Mouse (Mus musculus) liver, embryonic 14.5 days (tissue): Measurements from ENCODE around the gene Fry. TPM values are rescaled to one million over a fixed set of nuclear protein-coding genes. Genes with fewer than 3 reads are reported as not detected.

Experiments used
- ATAC-seq: fragments of 200-750 bp; cut with Nextera tagmentation; 2 replicates; pipeline ENCODE4 v1.8.0; 2017; ENCODE audit warnings: moderate number of reproducible peaks, mild to moderate bottlenecking, moderate library complexity; ENCODE audit not compliant: insufficient read depth
- DNase-seq, 3 experiments: peaks; one replicate each; pipeline ENCODE4 v3.0.0-alpha.2; 2012 to 2013; ENCODE audit warnings: low read depth in 3 of 3, low spot score in 3 of 3
- H3K27ac ChIP-seq: fragments of 300-500 bp; sonication (generic); 2 replicates; pipeline ENCODE4 v1.5.1; 2014; ENCODE audit warnings: moderate library complexity, mild to moderate bottlenecking, control low read depth, inconsistent platforms
- H3K27me3 ChIP-seq: fragments of 300-500 bp; sonication (generic); 2 replicates; pipeline ENCODE4 v1.6.1; 2014; ENCODE audit warnings: mild to moderate bottlenecking, low read length, moderate library complexity; ENCODE audit not compliant: control insufficient read depth, insufficient read depth
- H3K36me3 ChIP-seq: fragments of 300-500 bp; sonication (generic); replicated peaks from 2 replicates; pipeline ENCODE4 v1.6.1; 2014; ENCODE audit warnings: low read depth; ENCODE audit not compliant: control insufficient read depth, insufficient read depth
- H3K4me1 ChIP-seq, 2 experiments: fragments of 200-500 bp in 1 of 2; fragments of 300-500 bp in 1 of 2; sonication (generic) in 1 of 2; replicated peaks; 2 replicates each; pipeline ENCODE4 v1.6.1; 2012 to 2014; ENCODE audit warnings: antibody characterized with exemption in 1 of 2, inconsistent platforms in 1 of 2, low read length in 1 of 2; ENCODE audit not compliant: control insufficient read depth in 2 of 2, insufficient read depth in 2 of 2
- H3K4me2 ChIP-seq: fragments of 300-500 bp; sonication (generic); 2 replicates; pipeline ENCODE4 v1.6.1; 2014; ENCODE audit warnings: low read depth, mild to moderate bottlenecking, control low read depth, moderate library complexity
- H3K4me3 ChIP-seq, 2 experiments: fragments of 200-500 bp in 1 of 2; fragments of 300-500 bp in 1 of 2; sonication (generic) in 1 of 2; 2 replicates each; pipeline ENCODE4 v1.5.1; 2012 to 2014; ENCODE audit warnings: low read depth in 2 of 2, low read length in 2 of 2, mild to moderate bottlenecking in 2 of 2, control low read depth in 1 of 2, inconsistent platforms in 1 of 2, moderate library complexity in 1 of 2; ENCODE audit not compliant: insufficient read depth in 1 of 2
- H3K9ac ChIP-seq: fragments of 300-500 bp; sonication (generic); replicated peaks from 2 replicates; pipeline ENCODE4 v1.6.1; 2014; ENCODE audit warnings: mild to moderate bottlenecking, control low read depth, moderate library complexity
- H3K9me3 ChIP-seq: fragments of 300-500 bp; sonication (generic); 2 replicates; pipeline ENCODE4 v1.6.1; 2016; ENCODE audit warnings: low read length, mixed read lengths; ENCODE audit not compliant: control insufficient read depth
- CTCF ChIP-seq: IDR thresholded peaks from 2 replicates; pipeline ENCODE4 v1.5.1; 2016; ENCODE audit warnings: antibody characterized with exemption, low read depth, control low read depth
- EP300 ChIP-seq: IDR thresholded peaks from 2 replicates; pipeline ENCODE4 v1.6.1; 2016; ENCODE audit warnings: antibody characterized with exemption, low read depth
- WGBS: fragments of 180-500 bp; shearing (Covaris S2); extraction: QIAGEN DNeasy Blood & Tissue Kit; methylation state at CpG from one replicate; pipeline ENCODE4 v1.1.7; 2014; ENCODE audit not compliant: insufficient replicate concordance; 5-methylcytosine and 5-hydroxymethylcytosine counted together
- polyA plus RNA-seq, 2 experiments: library from polyadenylated mRNA; depleted of rRNA in 1 of 2; stranded (reverse) in 1 of 2; unstranded in 1 of 2; fragments of >200 nt; fragmentation: Nextera tagmentation in 1 of 2; extraction: Ambion mirVana in 1 of 2; gene quantifications; 2 replicates each; pipeline versions ENCODE4 v1.2.1 to v1.2.3; 2012 to 2014

The Fry gene
- polyA plus RNA-seq, 2 experiments, result 1.4 to 1.9 TPM

DNA sequence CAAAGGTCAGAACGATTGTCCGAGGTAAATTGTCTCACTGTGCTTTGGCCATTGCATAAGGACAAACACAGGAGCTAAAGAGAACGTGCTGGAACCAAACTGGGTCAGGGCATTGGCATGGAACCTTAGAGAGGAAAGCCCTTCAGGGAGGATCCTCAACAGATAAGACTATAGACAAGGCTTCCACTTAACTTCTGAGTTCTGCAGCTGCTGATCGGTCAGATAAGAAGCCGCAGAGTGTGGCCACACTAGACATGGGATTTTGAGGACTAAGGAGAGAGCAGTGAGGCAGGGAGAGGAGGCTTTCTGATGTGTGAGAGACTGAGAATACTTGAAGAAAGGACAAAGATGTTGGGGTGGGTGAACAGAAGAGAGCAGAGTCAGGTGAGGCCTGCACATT, 214.4 kb downstream of the Fry start:
- Histone ChIP-seq H3K4me2 (no peak overlapping the region), H3K27me3 (no peaks in the 10 kb centered on the region), H3K4me1 (peaks cover 0 to 6% of the 10 kb centered on the region in 2 experiments; a peak in 2 of 4 replicates), H3K36me3 (no peaks in the 10 kb centered on the region), H3K9me3 (no peaks in the 10 kb centered on the region), H3K4me3 (no peak overlapping the region), H3K27ac (no peak overlapping the region), H3K9ac (no peak overlapping the region)
- DNase-seq, result no peak
- 11% methylated on average over 5 of the region's 5 CpGs for WGBS
- ATAC-seq, result peak; percentile 40; the same call in 1 of the 2 replicates
- no peak for TF ChIP-seq EP300
- no peak for TF ChIP-seq CTCF

GRCm38 (mm10) chr5:150333328-150333731, 214.9 kb downstream of the Fry start:
- H3K36me3 ChIP-seq, result no peaks in the 10 kb centered on the region
- H3K4me1 ChIP-seq, result peaks cover 0 to 6% of the 10 kb centered on the region in 2 experiments; a peak in 2 of 4 replicates
- H3K9me3 ChIP-seq, result no peaks in the 10 kb centered on the region
- peak overlapping the region; percentile 11 for H3K4me2 ChIP-seq
- no peak for TF ChIP-seq CTCF
- no peak for TF ChIP-seq EP300
- DNase-seq (no peak), ATAC-seq (peak; percentile 56; the same call in 1 of the 2 replicates)
- 43% methylated on average over 10 of the region's 10 CpGs for WGBS
- H3K27me3 ChIP-seq, result no peaks in the 10 kb centered on the region
- H3K4me3 ChIP-seq, result no peak overlapping the region
- no peak overlapping the region for H3K9ac ChIP-seq
- no peak overlapping the region for H3K27ac ChIP-seq

DNA sequence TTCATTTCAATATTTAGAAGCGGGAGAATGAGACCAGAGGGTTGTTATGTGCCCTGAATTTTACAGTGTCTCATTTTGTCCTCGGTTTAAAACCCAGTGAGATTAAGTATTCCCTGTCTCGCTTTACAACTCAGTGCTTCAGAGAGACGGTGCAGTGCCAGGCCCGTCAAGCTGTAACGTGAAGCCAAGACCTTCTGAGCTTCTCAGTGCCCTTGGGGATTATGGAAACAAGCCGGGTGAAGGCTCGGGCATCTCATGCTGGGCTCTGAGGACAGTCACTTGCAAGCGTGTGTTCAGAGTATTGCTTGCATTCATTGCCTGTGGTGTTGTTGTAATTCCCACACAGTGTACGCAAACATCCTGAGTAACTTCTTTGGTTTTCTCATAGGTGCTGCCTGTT, 218.0 kb downstream of the Fry start:
- Histone ChIP-seq H3K36me3 (no peaks in the 10 kb centered on the region), H3K4me3 (no peak overlapping the region), H3K4me2 (no peak overlapping the region), H3K9me3 (no peaks in the 10 kb centered on the region), H3K27me3 (no peaks in the 10 kb centered on the region), H3K4me1 (peaks cover 0 to 6% of the 10 kb centered on the region in 2 experiments; a peak in 2 of 4 replicates), H3K9ac (no peak overlapping the region), H3K27ac (no peak overlapping the region)
- ATAC-seq (no peak), DNase-seq (no peak)
- WGBS, result 72% methylated on average over 10 of the region's 10 CpGs
- no peak for TF ChIP-seq EP300
- TF ChIP-seq CTCF, result no peak

DNA sequence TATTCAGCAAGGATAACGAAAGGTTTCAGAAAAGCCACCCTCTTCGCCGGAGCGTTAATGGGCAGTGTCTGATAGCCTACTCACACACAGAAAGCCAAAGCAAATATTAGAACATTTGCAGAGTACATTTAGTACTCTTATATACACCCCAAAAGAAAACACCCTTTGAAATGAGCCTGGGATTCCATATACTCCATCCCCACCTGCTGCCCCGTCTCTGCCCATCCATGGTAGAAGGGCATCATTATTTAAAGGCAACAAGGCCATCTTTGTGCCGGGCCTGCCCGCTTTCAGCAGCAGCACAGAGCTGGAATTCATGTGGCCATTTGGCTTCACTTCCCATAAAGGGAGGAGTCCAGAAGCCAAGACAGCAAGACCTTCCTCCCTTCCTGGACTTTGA, 219.3 kb downstream of the Fry start:
- Histone ChIP-seq H3K27me3 (no peaks in the 10 kb centered on the region), H3K9ac (no peak overlapping the region), H3K36me3 (no peaks in the 10 kb centered on the region), H3K9me3 (no peaks in the 10 kb centered on the region), H3K4me2 (no peak overlapping the region), H3K27ac (no peak overlapping the region), H3K4me3 (no peak overlapping the region), H3K4me1 (peaks cover 0 to 6% of the 10 kb centered on the region in 2 experiments; a peak in 2 of 4 replicates)
- DNase-seq, result no peak
- 75% methylated on average over 7 of the region's 7 CpGs for WGBS
- TF ChIP-seq EP300 (no peak), CTCF (no peak)
- no peak for ATAC-seq

GRCm38 (mm10) chr5:150340944-150341343, 222.5 kb downstream of the Fry start:
- WGBS, result 70% methylated on average over 5 of the region's 5 CpGs
- no peak for DNase-seq
- TF ChIP-seq EP300 (no peak), CTCF (no peak)

DNA sequence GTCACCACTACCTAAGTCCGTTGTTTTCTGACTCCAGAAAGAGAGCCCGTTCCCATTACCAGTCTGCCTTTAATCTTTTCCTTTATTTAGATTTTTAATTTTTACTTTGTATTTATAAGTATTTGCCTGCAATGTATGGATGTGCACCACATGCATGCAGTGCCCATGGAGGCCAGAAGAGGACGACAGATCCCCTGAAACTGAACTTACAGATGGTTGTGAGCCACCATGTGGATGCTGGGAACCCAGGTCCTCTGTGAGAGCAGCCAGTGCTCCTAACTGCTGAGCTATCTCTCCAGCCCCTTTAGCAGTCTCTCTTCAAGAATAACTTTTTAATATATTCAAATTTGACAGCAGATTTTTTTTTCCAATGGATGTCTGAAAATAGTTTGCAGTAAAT, 223.7 kb downstream of the Fry start:
- Histone ChIP-seq H3K27ac (no peak overlapping the region), H3K4me1 (no peaks in the 10 kb centered on the region), H3K27me3 (no peaks in the 10 kb centered on the region), H3K36me3 (no peaks in the 10 kb centered on the region), H3K9me3 (no peaks in the 10 kb centered on the region), H3K4me2 (no peak overlapping the region), H3K4me3 (no peak overlapping the region), H3K9ac (no peak overlapping the region)
- 67% methylated on average over 3 of the region's 3 CpGs for WGBS
- DNase-seq, result no peak
- no peak for ATAC-seq
- no peak for TF ChIP-seq CTCF
- no peak for TF ChIP-seq EP300

More at GRCm38 (mm10) chr5:150340944-150341343, 222.5 kb downstream of the Fry start:
- Histone ChIP-seq H3K4me1 (no peaks in the 10 kb centered on the region), H3K9me3 (no peaks in the 10 kb centered on the region), H3K27me3 (no peaks in the 10 kb centered on the region), H3K4me2 (no peak overlapping the region), H3K27ac (no peak overlapping the region), H3K9ac (no peak overlapping the region), H3K4me3 (no peak overlapping the region), H3K36me3 (no peaks in the 10 kb centered on the region)
- no peak for ATAC-seq
